Mouse (Mus musculus): ENCODE measurements around the gene Bod1l. TPM values are rescaled to one million over a fixed set of nuclear protein-coding genes. Genes with fewer than 3 reads are reported as not detected.

Bod1l gene
- polyA plus RNA-seq, 1 experiment from 2014 or later, result 25.1 TPM

DNA sequence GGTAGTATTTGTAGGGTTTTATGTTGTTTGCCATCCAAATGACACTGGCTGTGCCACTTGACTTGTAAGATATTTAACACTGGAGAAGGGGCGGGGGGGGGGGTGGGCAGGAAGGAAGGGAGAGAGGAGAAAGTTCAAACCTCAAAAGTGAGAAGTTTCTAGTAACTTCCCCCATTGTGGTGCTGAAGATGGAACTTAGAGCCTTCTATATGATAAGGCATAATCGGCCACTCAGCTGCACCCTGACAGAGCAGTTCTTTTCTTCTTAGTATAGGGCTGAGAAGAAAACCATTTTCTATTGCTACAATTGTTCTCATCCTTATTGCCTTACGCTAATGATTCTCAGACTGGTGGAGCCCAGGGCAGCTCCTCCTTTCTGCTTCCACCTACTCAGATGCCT, 32.8 kb downstream of the Bod1l start:
- no peak for ATAC-seq
- H3K4me3 ChIP-seq (ENCODE audit: low read length), result no peak overlapping the region
- H3K27ac ChIP-seq (ENCODE audit: low read depth, low read length), result no peak overlapping the region
- no peak overlapping the region for H3K4me2 ChIP-seq (ENCODE audit: low read length)
- no peaks in the 10 kb centered on the region for H3K4me1 ChIP-seq (ENCODE audit: control insufficient read depth, insufficient read depth, low read depth, low read length)
- H3K9ac ChIP-seq (ENCODE audit: low read depth, low read length), result no peak overlapping the region
- H3K36me3 ChIP-seq (ENCODE audit: control insufficient read depth, insufficient read depth, low read length), result peaks cover 27% of the 10 kb centered on the region
- H3K27me3 ChIP-seq (replicated peaks; ENCODE audit: control insufficient read depth, insufficient read depth, low read length), result no peaks in the 10 kb centered on the region
- WGBS, result 88% methylated on average over 3 of the region's 3 CpGs
- H3K9me3 ChIP-seq (ENCODE audit: control insufficient read depth, low read length), result no peaks in the 10 kb centered on the region

DNA sequence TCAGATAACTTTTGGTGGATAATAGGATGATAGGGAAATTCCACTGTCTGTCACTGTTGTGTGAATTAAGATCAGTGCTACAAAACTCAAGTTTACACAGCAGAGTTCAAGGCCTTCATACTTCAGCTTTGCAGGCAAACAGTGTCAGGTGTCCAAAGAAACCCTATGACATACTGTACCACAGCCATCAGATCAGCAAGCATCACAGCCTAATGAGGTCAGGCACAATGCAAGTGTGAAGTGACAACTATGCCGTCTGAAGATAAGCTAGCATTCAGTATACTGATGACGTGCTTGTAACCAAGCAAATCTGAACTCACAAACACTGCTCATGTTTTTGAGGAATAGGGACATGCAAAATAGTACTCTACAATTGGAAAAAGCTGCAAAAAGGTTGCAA, 36.7 kb downstream of the Bod1l start:
- Histone ChIP-seq H3K4me3 (ENCODE audit: low read length) (no peak overlapping the region), H3K9ac (ENCODE audit: low read depth, low read length) (no peak overlapping the region), H3K27ac (ENCODE audit: low read depth, low read length) (no peak overlapping the region), H3K27me3 (replicated peaks; ENCODE audit: control insufficient read depth, insufficient read depth, low read length) (no peaks in the 10 kb centered on the region), H3K36me3 (ENCODE audit: control insufficient read depth, insufficient read depth, low read length) (peaks cover 15% of the 10 kb centered on the region), H3K4me1 (ENCODE audit: control insufficient read depth, insufficient read depth, low read depth, low read length) (no peaks in the 10 kb centered on the region), H3K9me3 (ENCODE audit: control insufficient read depth, low read length) (no peaks in the 10 kb centered on the region), H3K4me2 (ENCODE audit: low read length) (no peak overlapping the region)
- no peak for ATAC-seq
- 88% methylated on average over 2 of the region's 2 CpGs for WGBS

DNA sequence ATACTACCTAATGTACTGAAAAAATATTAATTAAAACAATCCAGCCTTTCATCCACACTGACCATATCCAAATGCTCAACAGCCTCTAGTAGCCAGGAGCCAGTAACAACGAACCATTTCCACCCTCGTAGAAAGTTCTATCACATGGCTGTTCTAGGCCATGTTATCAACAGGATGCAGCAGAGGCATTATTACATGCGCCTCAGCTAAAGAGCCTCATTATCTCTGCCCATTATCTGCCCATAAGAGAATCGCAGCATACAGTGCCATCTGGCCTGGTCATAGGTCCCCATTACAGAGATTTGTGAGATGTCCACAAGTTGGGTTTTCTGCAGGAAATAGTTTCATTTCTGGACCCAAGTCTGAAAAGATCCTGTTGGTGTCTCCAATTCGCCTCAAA, 37.9 kb downstream of the Bod1l start:
- Histone ChIP-seq H3K9ac (ENCODE audit: low read depth, low read length) (no peak overlapping the region), H3K36me3 (ENCODE audit: control insufficient read depth, insufficient read depth, low read length) (peaks cover 11% of the 10 kb centered on the region), H3K4me3 (ENCODE audit: low read length) (no peak overlapping the region), H3K27me3 (replicated peaks; ENCODE audit: control insufficient read depth, insufficient read depth, low read length) (no peaks in the 10 kb centered on the region), H3K9me3 (ENCODE audit: control insufficient read depth, low read length) (no peaks in the 10 kb centered on the region), H3K27ac (ENCODE audit: low read depth, low read length) (no peak overlapping the region), H3K4me1 (ENCODE audit: control insufficient read depth, insufficient read depth, low read depth, low read length) (no peaks in the 10 kb centered on the region), H3K4me2 (ENCODE audit: low read length) (no peak overlapping the region)
- WGBS, result 92% methylated on average over 5 of the region's 5 CpGs
- no peak for ATAC-seq

DNA sequence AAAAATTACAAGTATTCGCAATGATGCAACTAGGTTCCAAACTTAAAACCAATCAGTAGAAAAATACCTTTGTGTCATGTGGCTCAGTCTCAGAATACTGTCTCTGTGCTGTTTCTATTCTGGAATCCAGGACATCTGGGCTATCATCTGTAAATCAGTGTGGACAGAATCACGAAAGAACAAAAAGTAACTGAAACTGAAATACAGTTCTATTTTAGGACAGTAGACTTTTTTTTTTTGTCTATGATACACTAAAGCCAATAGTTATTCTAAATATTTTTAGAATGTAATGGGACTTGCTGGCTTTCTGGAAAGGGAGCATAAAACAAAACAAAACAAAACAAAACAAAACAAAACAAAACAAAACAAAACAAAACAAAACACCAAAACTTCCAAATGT, 39.0 kb downstream of the Bod1l start:
- H3K9ac ChIP-seq (ENCODE audit: low read depth, low read length), result no peak overlapping the region
- no peak overlapping the region for H3K4me3 ChIP-seq (ENCODE audit: low read length)
- 93% methylated on average over 2 of the region's 2 CpGs for WGBS
- H3K9me3 ChIP-seq (ENCODE audit: control insufficient read depth, low read length), result no peaks in the 10 kb centered on the region
- H3K4me1 ChIP-seq (ENCODE audit: control insufficient read depth, insufficient read depth, low read depth, low read length), result no peaks in the 10 kb centered on the region
- no peak overlapping the region for H3K4me2 ChIP-seq (ENCODE audit: low read length)
- peaks cover 14% of the 10 kb centered on the region for H3K36me3 ChIP-seq (ENCODE audit: control insufficient read depth, insufficient read depth, low read length)
- no peak overlapping the region for H3K27ac ChIP-seq (ENCODE audit: low read depth, low read length)
- no peaks in the 10 kb centered on the region for H3K27me3 ChIP-seq (replicated peaks; ENCODE audit: control insufficient read depth, insufficient read depth, low read length)
- no peak for ATAC-seq

DNA sequence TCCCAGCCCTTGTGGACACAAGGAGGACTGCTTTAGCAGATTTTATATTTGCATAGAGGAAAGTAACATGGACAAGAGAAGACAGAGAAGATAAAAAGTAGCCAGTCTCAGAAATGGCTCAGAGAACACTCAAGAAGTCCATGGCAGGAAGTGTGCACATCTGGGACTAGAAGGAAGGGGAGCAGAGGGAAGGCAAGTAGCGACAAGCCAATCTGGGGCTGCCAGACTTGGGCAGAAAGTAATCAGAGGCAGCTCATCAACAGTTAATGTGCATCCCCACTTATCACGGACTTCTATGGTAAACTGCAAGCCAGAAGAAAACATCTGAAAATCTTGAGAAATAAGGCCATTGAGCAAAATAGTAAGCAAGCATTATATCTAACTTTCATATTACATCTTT, 39.5 kb downstream of the Bod1l start:
- Histone ChIP-seq H3K9ac (ENCODE audit: low read depth, low read length) (no peak overlapping the region), H3K36me3 (ENCODE audit: control insufficient read depth, insufficient read depth, low read length) (peaks cover 16% of the 10 kb centered on the region), H3K27ac (ENCODE audit: low read depth, low read length) (no peak overlapping the region), H3K27me3 (replicated peaks; ENCODE audit: control insufficient read depth, insufficient read depth, low read length) (no peaks in the 10 kb centered on the region), H3K9me3 (ENCODE audit: control insufficient read depth, low read length) (no peaks in the 10 kb centered on the region), H3K4me1 (ENCODE audit: control insufficient read depth, insufficient read depth, low read depth, low read length) (no peaks in the 10 kb centered on the region), H3K4me3 (ENCODE audit: low read length) (no peak overlapping the region), H3K4me2 (ENCODE audit: low read length) (no peak overlapping the region)
- ATAC-seq, result no peak
- 93% methylated on average over 2 of the region's 2 CpGs for WGBS

DNA sequence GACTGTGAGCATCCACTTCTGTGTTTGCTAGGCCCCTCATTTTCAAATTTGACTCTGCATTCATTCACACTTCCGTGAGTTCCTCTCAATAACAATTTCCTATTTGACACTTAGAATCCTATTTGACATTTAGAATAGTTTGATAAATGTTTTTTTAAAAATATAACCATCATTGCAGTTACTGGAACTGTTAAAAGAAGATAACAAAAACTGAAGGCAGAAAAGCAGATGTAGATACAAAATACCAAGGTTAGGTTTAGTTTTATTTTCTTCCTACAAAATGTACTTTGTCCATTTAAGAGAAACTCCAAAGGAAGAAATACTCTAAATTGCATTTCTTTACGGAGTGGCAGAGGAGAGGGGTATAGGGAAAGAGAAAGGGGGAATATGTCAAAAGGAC, 42.5 kb downstream of the Bod1l start:
- 93% methylated on average over 2 of the region's 2 CpGs for WGBS

DNA sequence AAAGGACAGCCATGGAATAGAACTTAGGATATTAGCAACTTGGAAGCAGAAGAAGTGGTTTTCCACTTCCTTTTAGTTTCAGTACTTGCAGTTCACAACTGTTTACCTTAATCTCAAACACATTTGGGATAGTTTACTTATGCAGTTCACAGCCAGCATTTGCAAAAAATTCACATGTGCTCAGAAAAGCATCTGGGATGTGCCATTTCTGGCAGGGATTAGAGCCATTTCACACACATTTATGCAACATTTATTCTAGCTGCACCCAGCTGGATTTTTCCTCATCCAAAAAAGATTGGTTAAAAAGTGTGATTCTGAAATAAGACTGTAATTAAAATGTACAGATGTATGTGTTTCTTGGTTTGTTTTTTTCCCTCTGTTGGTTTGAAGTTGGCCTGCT, 49.7 kb downstream of the Bod1l start:
- H3K4me3 ChIP-seq (ENCODE audit: low read length), result no peak overlapping the region
- H3K9ac ChIP-seq (ENCODE audit: low read depth, low read length), result no peak overlapping the region
- H3K27me3 ChIP-seq (replicated peaks; ENCODE audit: control insufficient read depth, insufficient read depth, low read length), result no peaks in the 10 kb centered on the region
- H3K4me2 ChIP-seq (ENCODE audit: low read length), result no peak overlapping the region
- ATAC-seq, result no peak
- no peaks in the 10 kb centered on the region for H3K4me1 ChIP-seq (ENCODE audit: control insufficient read depth, insufficient read depth, low read depth, low read length)
- peaks cover 28% of the 10 kb centered on the region for H3K36me3 ChIP-seq (ENCODE audit: control insufficient read depth, insufficient read depth, low read length)
- no peaks in the 10 kb centered on the region for H3K9me3 ChIP-seq (ENCODE audit: control insufficient read depth, low read length)
- H3K27ac ChIP-seq (ENCODE audit: low read depth, low read length), result no peak overlapping the region

More for the DNA sequence above, 42.5 kb downstream of the Bod1l start:
- no peak overlapping the region for H3K4me2 ChIP-seq (ENCODE audit: low read length)
- no peaks in the 10 kb centered on the region for H3K27me3 ChIP-seq (replicated peaks; ENCODE audit: control insufficient read depth, insufficient read depth, low read length)
- H3K9ac ChIP-seq (ENCODE audit: low read depth, low read length), result no peak overlapping the region
- no peak overlapping the region for H3K4me3 ChIP-seq (ENCODE audit: low read length)
- ATAC-seq, result no peak
- peaks cover 18% of the 10 kb centered on the region for H3K36me3 ChIP-seq (ENCODE audit: control insufficient read depth, insufficient read depth, low read length)
- no peaks in the 10 kb centered on the region for H3K9me3 ChIP-seq (ENCODE audit: control insufficient read depth, low read length)
- H3K27ac ChIP-seq (ENCODE audit: low read depth, low read length), result no peak overlapping the region
- no peaks in the 10 kb centered on the region for H3K4me1 ChIP-seq (ENCODE audit: control insufficient read depth, insufficient read depth, low read depth, low read length)

DNA sequence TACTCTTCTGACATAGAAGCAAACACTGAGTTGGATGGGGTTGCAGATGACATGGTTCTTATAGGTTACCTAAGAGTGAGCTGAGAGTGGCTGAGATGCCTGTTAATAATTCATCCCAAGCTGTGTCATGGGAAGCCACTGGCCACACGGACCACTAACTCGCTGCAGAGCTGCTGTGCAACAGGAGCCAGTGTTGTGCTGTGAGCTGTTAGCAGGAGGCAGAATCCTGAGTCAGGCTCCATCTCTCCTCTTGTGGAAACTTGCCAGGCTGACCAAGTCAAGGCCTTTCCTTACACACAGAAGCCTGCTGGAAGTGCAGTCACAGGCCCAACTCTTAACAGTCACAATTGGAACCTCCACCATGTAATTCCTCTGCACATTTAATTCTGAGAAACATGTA, 53.6 kb downstream of the Bod1l start:
- Histone ChIP-seq H3K27me3 (replicated peaks; ENCODE audit: control insufficient read depth, insufficient read depth, low read length) (no peaks in the 10 kb centered on the region), H3K36me3 (ENCODE audit: control insufficient read depth, insufficient read depth, low read length) (peaks cover 37% of the 10 kb centered on the region), H3K4me1 (ENCODE audit: control insufficient read depth, insufficient read depth, low read depth, low read length) (no peaks in the 10 kb centered on the region), H3K9ac (ENCODE audit: low read depth, low read length) (no peak overlapping the region), H3K4me3 (ENCODE audit: low read length) (no peak overlapping the region), H3K9me3 (ENCODE audit: control insufficient read depth, low read length) (no peaks in the 10 kb centered on the region), H3K4me2 (ENCODE audit: low read length) (no peak overlapping the region), H3K27ac (ENCODE audit: low read depth, low read length) (no peak overlapping the region)
- ATAC-seq, result no peak
- 95% methylated on average over 2 of the region's 2 CpGs for WGBS

DNA sequence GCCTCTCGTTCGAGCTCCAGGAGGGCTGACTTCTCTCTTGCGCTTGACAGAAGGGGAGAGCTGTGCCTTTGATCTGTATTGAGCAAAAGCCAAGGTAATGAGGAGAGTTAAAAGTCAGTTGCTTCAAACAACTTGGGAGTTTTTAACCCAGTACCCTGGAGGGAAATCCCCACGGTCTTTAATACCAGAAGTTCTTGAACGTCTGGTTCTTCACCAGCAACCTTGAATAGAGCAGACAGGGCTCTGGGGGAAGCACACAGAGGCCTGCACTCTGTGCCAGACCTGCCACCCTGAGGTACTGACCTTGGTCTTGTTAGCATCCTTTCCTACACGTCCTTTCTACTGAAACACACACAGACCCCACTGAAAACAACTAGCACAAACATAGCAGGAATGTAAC, 55.2 kb downstream of the Bod1l start:
- ATAC-seq, result no peak
- Histone ChIP-seq H3K4me3 (ENCODE audit: low read length) (no peak overlapping the region), H3K9me3 (ENCODE audit: control insufficient read depth, low read length) (no peaks in the 10 kb centered on the region), H3K36me3 (ENCODE audit: control insufficient read depth, insufficient read depth, low read length) (peaks cover 31% of the 10 kb centered on the region), H3K27ac (ENCODE audit: low read depth, low read length) (no peak overlapping the region), H3K27me3 (replicated peaks; ENCODE audit: control insufficient read depth, insufficient read depth, low read length) (no peaks in the 10 kb centered on the region), H3K4me2 (ENCODE audit: low read length) (no peak overlapping the region), H3K4me1 (ENCODE audit: control insufficient read depth, insufficient read depth, low read depth, low read length) (no peaks in the 10 kb centered on the region), H3K9ac (ENCODE audit: low read depth, low read length) (no peak overlapping the region)
- WGBS, result 76% methylated on average over 6 of the region's 6 CpGs

DNA sequence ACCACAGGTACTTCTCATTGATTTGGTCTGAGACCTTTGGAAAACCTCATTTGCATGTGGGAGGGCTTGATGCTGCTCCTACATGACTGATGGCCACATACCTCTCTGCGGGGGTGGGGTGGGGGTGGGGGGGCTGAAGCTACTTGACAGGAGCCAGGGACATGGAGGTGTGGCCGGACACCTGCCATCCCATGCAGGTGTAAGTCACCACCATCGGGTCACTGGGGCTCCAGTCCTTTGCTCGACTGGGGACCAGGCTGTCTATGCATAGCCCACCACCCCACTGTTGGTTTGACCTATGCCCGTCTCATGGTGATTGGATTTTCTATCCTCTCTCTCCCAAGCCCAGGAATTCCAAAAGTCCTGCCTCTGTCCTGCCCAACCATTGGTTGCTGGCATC, 62.2 kb downstream of the Bod1l start:
- Histone ChIP-seq H3K4me1 (ENCODE audit: control insufficient read depth, insufficient read depth, low read depth, low read length) (no peaks in the 10 kb centered on the region), H3K27ac (ENCODE audit: low read depth, low read length) (no peak overlapping the region), H3K9ac (ENCODE audit: low read depth, low read length) (no peak overlapping the region), H3K4me3 (ENCODE audit: low read length) (no peak overlapping the region), H3K27me3 (replicated peaks; ENCODE audit: control insufficient read depth, insufficient read depth, low read length) (no peaks in the 10 kb centered on the region), H3K36me3 (ENCODE audit: control insufficient read depth, insufficient read depth, low read length) (peaks cover 14% of the 10 kb centered on the region), H3K4me2 (ENCODE audit: low read length) (no peak overlapping the region), H3K9me3 (ENCODE audit: control insufficient read depth, low read length) (no peaks in the 10 kb centered on the region)
- 91% methylated on average over 5 of the region's 5 CpGs for WGBS
- ATAC-seq, result peak; percentile 30; the same call in 1 of the 2 replicates
